ENCODE assay signal across 10 mouse cellular contexts in the genomic region with DNA sequence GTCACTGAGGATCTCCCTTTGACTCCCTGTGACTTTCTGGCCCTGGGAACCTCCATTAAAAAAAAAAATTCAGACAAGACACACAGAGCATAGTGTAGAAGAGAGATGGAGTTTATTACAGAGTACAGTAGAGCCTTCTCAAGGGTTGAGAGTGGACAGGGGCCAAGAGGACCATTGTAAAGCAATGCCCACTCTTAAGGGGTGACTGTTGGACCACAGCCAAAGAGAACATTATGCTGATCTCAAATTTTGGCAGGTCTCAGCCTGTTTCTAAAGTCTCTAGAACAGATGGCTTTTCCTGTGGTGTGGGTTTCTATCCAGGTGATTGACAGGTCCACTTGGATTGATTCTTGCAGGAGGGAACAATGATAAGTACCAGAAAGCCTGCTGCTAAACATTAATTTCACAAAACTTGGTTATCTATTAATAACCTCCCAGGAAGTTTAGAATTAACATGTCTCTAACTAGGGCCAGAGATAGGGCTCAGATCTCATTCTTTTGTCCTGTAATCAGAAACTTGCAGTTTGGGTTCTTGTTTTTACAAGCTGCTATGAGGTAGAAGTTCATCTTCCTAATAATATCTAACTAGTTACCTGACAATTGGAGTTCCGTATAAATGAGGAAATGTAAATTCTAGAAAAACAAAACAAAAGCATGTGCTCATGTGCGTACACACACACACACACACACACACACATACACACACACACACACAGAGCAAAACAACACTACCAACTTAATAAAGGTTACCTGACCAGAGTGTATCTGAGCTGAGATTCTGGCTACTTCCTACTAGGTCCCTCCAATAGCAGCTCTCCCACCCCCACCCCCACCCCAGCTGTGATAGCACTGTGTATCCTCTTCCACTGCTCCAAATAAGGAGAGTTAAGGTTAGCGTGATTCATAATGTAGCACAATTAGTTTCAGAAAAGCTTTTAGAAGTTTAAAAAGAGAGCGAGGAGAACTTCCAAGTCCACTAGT. TPM values are rescaled to one million over a fixed set of nuclear protein-coding genes. Genes with fewer than 3 reads are reported as not detected.
A peak's percentile ranks its signal among the peaks of the same experiment; 100 is the strongest.
DNase-seq lines count a peak whose midpoint lies in the region; ATAC-seq and TF ChIP-seq lines count a peak whose summit lies in the region.
"Had no signal": no experiment of that assay in that cellular context is flagged by ENCODE, and none has a peak within 500 bp of the region (broad histone marks: within the 10 kb centered on the region; RNA-seq: fewer than 3 reads in every experiment).

No protein-coding gene starts in this region.

- no peak for TF ChIP-seq CTCF in heart, postnatal 0 days (IDR thresholded peaks at IDR 0.05; ENCODE audit: low read depth)
- no peak for TF ChIP-seq CTCF in intestine, postnatal 0 days (IDR thresholded peaks at IDR 0.05; ENCODE audit: low read depth)

- H3K27me3 ChIP-seq in heart, postnatal 0 days (ENCODE audit: control insufficient read depth, insufficient read depth, low read length): no peaks in the 10 kb centered on the region
- H3K27me3 ChIP-seq in lung, embryonic 16.5 days (ENCODE audit: control insufficient read depth, insufficient read depth, low read depth, low read length): no peaks in the 10 kb centered on the region
- H3K27me3 ChIP-seq in intestine, postnatal 0 days (replicated peaks; ENCODE audit: control insufficient read depth, insufficient read depth, low read length): no peaks in the 10 kb centered on the region
- H3K27me3 ChIP-seq in stomach, embryonic 16.5 days (ENCODE audit: control insufficient read depth, insufficient read depth, low read length): no peaks in the 10 kb centered on the region
- H3K27me3 ChIP-seq: neural tube, embryonic 13.5 days had no signal

- 58% methylated on average over 4 of the region's 4 CpGs for WGBS in heart, postnatal 0 days
- 62% methylated on average over 4 of the region's 4 CpGs for WGBS in lung, embryonic 16.5 days
- 45% methylated on average over 4 of the region's 4 CpGs for WGBS in intestine, postnatal 0 days
- 51% methylated on average over 4 of the region's 4 CpGs for whole genome bisulfite sequencing in stomach, embryonic 16.5 days

- 0 out of 2 replicates have a peak, but pooled peaks cover 7% of the 10 kb centered on the region for H3K4me1 ChIP-seq in heart, postnatal 0 days (ENCODE audit: control insufficient read depth, insufficient read depth)
- peaks cover 14% of the 10 kb centered on the region for H3K4me1 ChIP-seq in lung, embryonic 16.5 days (replicated peaks; ENCODE audit: control insufficient read depth, insufficient read depth, low read length)
- no peaks in the 10 kb centered on the region for H3K4me1 ChIP-seq in intestine, postnatal 0 days (replicated peaks; ENCODE audit: control insufficient read depth, insufficient read depth, low read length)
- H3K4me1 ChIP-seq in stomach, embryonic 16.5 days (ENCODE audit: control insufficient read depth, insufficient read depth, low read length): peaks cover 15% of the 10 kb centered on the region

- H3K4me3 ChIP-seq in heart, postnatal 0 days (ENCODE audit: low read depth, low read length): 0 out of 2 replicates have a peak overlapping the region, but pooled peaks have one; percentile 16
- no peak overlapping the region for H3K4me3 ChIP-seq in lung, embryonic 16.5 days (ENCODE audit: low read length)
- no peak overlapping the region for H3K4me3 ChIP-seq in intestine, postnatal 0 days (ENCODE audit: low read depth, low read length)
- peak overlapping the region; percentile 26 for H3K4me3 ChIP-seq in stomach, embryonic 16.5 days (replicated peaks; ENCODE audit: low read length)
- H3K4me3 ChIP-seq: neural tube, embryonic 13.5 days had no signal

- DNase-seq in heart, postnatal 0 days (ENCODE audit: low spot score): no peak
- DNase-seq in heart, adult 9 months (ENCODE audit: low spot score in 2 of 2): no peak
- DNase-seq in lung, postnatal 14 days: no peak
- no peak for DNase-seq in adrenal gland, postnatal 14 days
- no peak for DNase-seq in cerebellum, adult 11 months
- DNase-seq: adrenal gland, adult 2 months had no signal

- no peak overlapping the region for H3K27ac ChIP-seq in heart, postnatal 0 days (ENCODE audit: low read depth)
- no peak overlapping the region for H3K27ac ChIP-seq in lung, embryonic 16.5 days (ENCODE audit: low read length)
- H3K27ac ChIP-seq in intestine, postnatal 0 days (ENCODE audit: low read depth, low read length): no peak overlapping the region
- 0 out of 2 replicates have a peak overlapping the region, but pooled peaks have one; percentile 6 for H3K27ac ChIP-seq in stomach, embryonic 16.5 days (ENCODE audit: low read length)

- ATAC-seq in heart, postnatal 0 days (ENCODE audit: insufficient read depth, low read depth): no peak
- peak; percentile 45; the same call in 1 of the 2 replicates for ATAC-seq in lung, embryonic 16.5 days (ENCODE audit: low read depth)
- no peak for ATAC-seq in intestine, postnatal 0 days
- ATAC-seq in stomach, embryonic 16.5 days (ENCODE audit: insufficient read depth, low FRiP score): no peak

- H3K4me2 ChIP-seq in heart, postnatal 0 days (ENCODE audit: low read depth, low read length): peak overlapping the region; percentile 31
- peak overlapping the region; percentile 35 for H3K4me2 ChIP-seq in lung, embryonic 16.5 days (ENCODE audit: low read depth, low read length)
- H3K4me2 ChIP-seq in intestine, postnatal 0 days (replicated peaks; ENCODE audit: low read depth): peak overlapping the region; percentile 45
- H3K4me2 ChIP-seq in stomach, embryonic 16.5 days (ENCODE audit: low read depth, low read length): peak overlapping the region; percentile 47

- no peaks in the 10 kb centered on the region for H3K9me3 ChIP-seq in heart, postnatal 0 days (replicated peaks; ENCODE audit: control insufficient read depth, low read length)
- no peaks in the 10 kb centered on the region for H3K9me3 ChIP-seq in lung, embryonic 16.5 days (ENCODE audit: control insufficient read depth, low read length)
- H3K9me3 ChIP-seq in intestine, postnatal 0 days (ENCODE audit: control insufficient read depth): no peaks in the 10 kb centered on the region
- no peaks in the 10 kb centered on the region for H3K9me3 ChIP-seq in stomach, embryonic 16.5 days (replicated peaks; ENCODE audit: control insufficient read depth, low read length)
- H3K9me3 ChIP-seq: neural tube, embryonic 13.5 days had no signal

- TF ChIP-seq EP300 in heart, postnatal 0 days (IDR thresholded peaks at IDR 0.05; ENCODE audit: low read depth): no peak

- H3K9ac ChIP-seq in heart, postnatal 0 days (replicated peaks; ENCODE audit: low read depth, low read length): no peak overlapping the region
- H3K9ac ChIP-seq in lung, embryonic 16.5 days (ENCODE audit: low read length): no peak overlapping the region
- H3K9ac ChIP-seq in intestine, postnatal 0 days (ENCODE audit: low read depth, low read length): no peak overlapping the region
- H3K9ac ChIP-seq in stomach, embryonic 16.5 days (ENCODE audit: low read length): no peak overlapping the region; the same call in 1 of the 2 replicates
- H3K9ac ChIP-seq: neural tube, embryonic 13.5 days had no signal

- H3K36me3 ChIP-seq in heart, postnatal 0 days (replicated peaks; ENCODE audit: control insufficient read depth, insufficient read depth, low read length): no peaks in the 10 kb centered on the region
- no peaks in the 10 kb centered on the region for H3K36me3 ChIP-seq in lung, embryonic 16.5 days (ENCODE audit: control insufficient read depth, insufficient read depth, low read length)
- H3K36me3 ChIP-seq in intestine, postnatal 0 days (ENCODE audit: control insufficient read depth, insufficient read depth): no peaks in the 10 kb centered on the region
- no peaks in the 10 kb centered on the region for H3K36me3 ChIP-seq in stomach, embryonic 16.5 days (ENCODE audit: control insufficient read depth, insufficient read depth, low read length)
- H3K36me3 ChIP-seq: neural tube, embryonic 13.5 days had no signal

RNA-seq across cellular contexts. Expression of a gene that starts 1.0 kb away (rescaled TPM):
- total RNA-seq in heart, postnatal 0 days (2014; rRNA removed; ENCODE audit: low replicate concordance): 23.0 and 29.5 TPM in 2 replicates
- polyA plus RNA-seq in heart, postnatal 0 days (2015; fragmentation: Nextera tagmentation; extraction: Ambion mirVana): 9.9 and 10.9 TPM in 2 replicates
- polyA plus RNA-seq in lung, embryonic 16.5 days (2015; fragmentation: Nextera tagmentation; extraction: Ambion mirVana): 16.2 and 16.6 TPM in 2 replicates
- 10.7 and 12.3 TPM in 2 replicates for polyA plus RNA-seq in intestine, postnatal 0 days (2015; fragmentation: Nextera tagmentation; extraction: Ambion mirVana)
- polyA plus RNA-seq in stomach, embryonic 16.5 days (2015; fragmentation: Nextera tagmentation; extraction: Ambion mirVana): 13.8 and 16.2 TPM in 2 replicates
- total RNA-seq in adrenal gland, postnatal 14 days (2021): 64.5 and 76.8 TPM in 2 replicates

RNA-seq across cellular contexts. Expression of a gene that starts 45.7 kb away (rescaled TPM):
- total RNA-seq in heart, postnatal 0 days (2014; rRNA removed; ENCODE audit: low replicate concordance): 2.7 and 7.1 TPM in 2 replicates
- 0.74 and 0.75 TPM in 2 replicates for polyA plus RNA-seq in heart, postnatal 0 days (2015; fragmentation: Nextera tagmentation; extraction: Ambion mirVana)
- polyA plus RNA-seq in lung, embryonic 16.5 days (2015; fragmentation: Nextera tagmentation; extraction: Ambion mirVana): 2.7 TPM in 2 replicates
- 3.8 TPM in 2 replicates for polyA plus RNA-seq in intestine, postnatal 0 days (2015; fragmentation: Nextera tagmentation; extraction: Ambion mirVana)
- 2.8 and 3.9 TPM in 2 replicates for polyA plus RNA-seq in stomach, embryonic 16.5 days (2015; fragmentation: Nextera tagmentation; extraction: Ambion mirVana)
- 0.85 and 1.5 TPM in 2 replicates for total RNA-seq in adrenal gland, postnatal 14 days (2021)

Comparison
In these comparisons a context has a peak if more than half of its experiments do, and no peak if none do; other contexts are left out.
1. H3K4me3 ChIP-seq: peak in heart, postnatal 0 days (single experiment) and stomach, embryonic 16.5 days (single experiment); none in lung, embryonic 16.5 days (single experiment) and intestine, postnatal 0 days (single experiment).
2. Peak in every context shown above with its lines, with median percentiles within 50 percentile points of each other: H3K4me2 ChIP-seq.